Mouse (Mus musculus) hindbrain, embryonic 16.5 days (tissue): ENCODE data around the gene Tspan2. TPM values are rescaled to one million over a fixed set of nuclear protein-coding genes. Genes with fewer than 3 reads are reported as not detected.

Source experiments
- ATAC-seq: fragments of 200-750 bp; cut with Nextera tagmentation; 2 replicates; pipeline ENCODE4 v1.8.0; 2017; ENCODE audit warnings: moderate TSS enrichment, moderate library complexity
- H3K27ac ChIP-seq: fragments of 300-500 bp; sonication (generic); 2 replicates; pipeline ENCODE4 v1.5.1; 2014; ENCODE audit warnings: low read depth, mild to moderate bottlenecking, control low read depth, low read length, moderate library complexity
- H3K27me3 ChIP-seq: fragments of 300-500 bp; sonication (generic); replicated peaks from 2 replicates; pipeline ENCODE4 v1.6.1; 2014; ENCODE audit warnings: low read length; ENCODE audit not compliant: control insufficient read depth, insufficient read depth
- H3K36me3 ChIP-seq: fragments of 300-500 bp; sonication (generic); 2 replicates; pipeline ENCODE4 v1.6.1; 2014; ENCODE audit warnings: mild to moderate bottlenecking, low read length, moderate library complexity, mixed read lengths; ENCODE audit not compliant: control insufficient read depth, insufficient read depth
- H3K4me1 ChIP-seq: fragments of 300-500 bp; sonication (generic); 2 replicates; pipeline ENCODE4 v1.6.1; 2014; ENCODE audit warnings: low read depth, low read length; ENCODE audit not compliant: control insufficient read depth, insufficient read depth
- H3K4me2 ChIP-seq: fragments of 300-500 bp; sonication (generic); 2 replicates; pipeline ENCODE4 v1.6.1; 2014; ENCODE audit warnings: mild to moderate bottlenecking, low read length, control low read depth, moderate library complexity
- H3K4me3 ChIP-seq: fragments of 300-500 bp; sonication (generic); 2 replicates; pipeline ENCODE4 v1.5.1; 2014; ENCODE audit warnings: mild to moderate bottlenecking, low read length, control low read depth, moderate library complexity
- H3K9ac ChIP-seq: fragments of 300-500 bp; sonication (generic); 2 replicates; pipeline ENCODE4 v1.6.1; 2014; ENCODE audit warnings: low read depth, mild to moderate bottlenecking, control low read depth, low read length, moderate library complexity
- H3K9me3 ChIP-seq: fragments of 300-500 bp; sonication (generic); 2 replicates; pipeline ENCODE4 v1.6.1; 2014; ENCODE audit warnings: mild to moderate bottlenecking, low read length, moderate library complexity; ENCODE audit not compliant: control insufficient read depth
- WGBS: fragments of 180-500 bp; shearing (Covaris S2); extraction: QIAGEN DNeasy Blood & Tissue Kit; methylation state at CpG from one replicate; pipeline ENCODE4 v1.1.7; 2014; 5-methylcytosine and 5-hydroxymethylcytosine counted together
- polyA plus RNA-seq: library from polyadenylated mRNA; unstranded; fragments of >200 nt; fragmentation: Nextera tagmentation; extraction: Ambion mirVana; gene quantifications from 2 replicates; pipeline ENCODE4 v1.2.1, GENCODE M21; 2015

Tspan2 gene
- polyA plus RNA-seq, 1 experiment from 2014 or later: 14.9 TPM

- no peaks in the 10 kb centered on the region for H3K9me3 ChIP-seq
- 91% methylated on average over 4 of the region's 4 CpGs for WGBS
Observed at GRCm38 (mm10) chr3:102732619-102733018, 1.7 kb upstream of the Tspan2 start.

GRCm38 (mm10) chr3:102733050-102733449 is 1.3 kb upstream of the Tspan2 start:
- no peak for ATAC-seq
- no peak overlapping the region for H3K9ac ChIP-seq
- no peak overlapping the region for H3K4me2 ChIP-seq
- H3K4me3 ChIP-seq: no peak overlapping the region
- no peak overlapping the region for H3K27ac ChIP-seq
- no peaks in the 10 kb centered on the region for H3K9me3 ChIP-seq
- peaks cover 18% of the 10 kb centered on the region for H3K4me1 ChIP-seq
- H3K36me3 ChIP-seq: no peaks in the 10 kb centered on the region
- no peaks in the 10 kb centered on the region for H3K27me3 ChIP-seq
- WGBS: 95% methylated on average over 3 of the region's 3 CpGs

More at GRCm38 (mm10) chr3:102732619-102733018, 1.7 kb upstream of the Tspan2 start:
- Histone ChIP-seq H3K4me3 (no peak overlapping the region), H3K27ac (no peak overlapping the region), H3K27me3 (no peaks in the 10 kb centered on the region), H3K9ac (no peak overlapping the region), H3K4me2 (no peak overlapping the region), H3K36me3 (no peaks in the 10 kb centered on the region), H3K4me1 (peaks cover 18% of the 10 kb centered on the region)
- no peak for ATAC-seq

- 36% methylated on average over 6 of the region's 6 CpGs for WGBS
- H3K4me2 ChIP-seq: peak overlapping the region; percentile 85
- H3K9ac ChIP-seq: peak overlapping the region; percentile 85
- no peaks in the 10 kb centered on the region for H3K27me3 ChIP-seq
- H3K4me1 ChIP-seq: peaks cover 18% of the 10 kb centered on the region
- no peaks in the 10 kb centered on the region for H3K9me3 ChIP-seq
- H3K4me3 ChIP-seq: peak overlapping the region; percentile 80
- no peak for ATAC-seq
- H3K27ac ChIP-seq: peak overlapping the region; percentile 63
- no peaks in the 10 kb centered on the region for H3K36me3 ChIP-seq
Observed at GRCm38 (mm10) chr3:102733936-102734312, 405 bp upstream of the Tspan2 start.

GRCm38 (mm10) chr3:102735031-102735558 is 766 bp downstream of the Tspan2 start:
- Histone ChIP-seq H3K27me3 (no peaks in the 10 kb centered on the region), H3K9ac (peak overlapping the region; percentile 85), H3K4me2 (peak overlapping the region; percentile 85), H3K4me3 (peak overlapping the region; percentile 80), H3K27ac (peak overlapping the region; percentile 63), H3K36me3 (no peaks in the 10 kb centered on the region), H3K9me3 (no peaks in the 10 kb centered on the region), H3K4me1 (peaks cover 18% of the 10 kb centered on the region)
- under 1% methylated on average over 31 of the region's 33 CpGs for WGBS
- ATAC-seq: peak; percentile 81

- no peak overlapping the region for H3K27ac ChIP-seq
- H3K27me3 ChIP-seq: no peaks in the 10 kb centered on the region
- H3K4me3 ChIP-seq: peak overlapping the region; percentile 80
- H3K9me3 ChIP-seq: no peaks in the 10 kb centered on the region
- WGBS: 46% methylated on average over 6 of the region's 6 CpGs
- no peaks in the 10 kb centered on the region for H3K36me3 ChIP-seq
- peak overlapping the region; percentile 85 for H3K9ac ChIP-seq
- peaks cover 18% of the 10 kb centered on the region for H3K4me1 ChIP-seq
- ATAC-seq: 0 out of 2 replicates have a peak, but pooled peaks have one; percentile 31
- H3K4me2 ChIP-seq: peak overlapping the region; percentile 85
Observed at GRCm38 (mm10) chr3:102735638-102736037, 1.3 kb downstream of the Tspan2 start.

- no peak for ATAC-seq
- H3K9ac ChIP-seq: no peak overlapping the region
- no peak overlapping the region for H3K4me3 ChIP-seq
- H3K36me3 ChIP-seq: no peaks in the 10 kb centered on the region
- H3K4me2 ChIP-seq: no peak overlapping the region
- H3K27ac ChIP-seq: no peak overlapping the region
- H3K27me3 ChIP-seq: no peaks in the 10 kb centered on the region
- WGBS: 84% methylated on average over 6 of the region's 6 CpGs
- H3K9me3 ChIP-seq: no peaks in the 10 kb centered on the region
- H3K4me1 ChIP-seq: peaks cover 18% of the 10 kb centered on the region
Observed at GRCm38 (mm10) chr3:102736436-102736835, 2.1 kb downstream of the Tspan2 start.

- 70% methylated on average over 6 of the region's 6 CpGs for WGBS
- no peak for ATAC-seq
- Histone ChIP-seq H3K27me3 (no peaks in the 10 kb centered on the region), H3K4me2 (no peak overlapping the region), H3K9me3 (no peaks in the 10 kb centered on the region), H3K36me3 (no peaks in the 10 kb centered on the region), H3K4me1 (peaks cover 18% of the 10 kb centered on the region), H3K27ac (no peak overlapping the region), H3K9ac (no peak overlapping the region), H3K4me3 (no peak overlapping the region)
Observed at GRCm38 (mm10) chr3:102737106-102737505, 2.8 kb downstream of the Tspan2 start.

- no peak for ATAC-seq
- no peaks in the 10 kb centered on the region for H3K9me3 ChIP-seq
- H3K27ac ChIP-seq: no peak overlapping the region
- no peak overlapping the region for H3K4me3 ChIP-seq
- H3K36me3 ChIP-seq: no peaks in the 10 kb centered on the region
- H3K4me2 ChIP-seq: no peak overlapping the region
- peaks cover 18% of the 10 kb centered on the region for H3K4me1 ChIP-seq
- no peak overlapping the region for H3K9ac ChIP-seq
- no peaks in the 10 kb centered on the region for H3K27me3 ChIP-seq
- WGBS: 77% methylated on average over 10 of the region's 10 CpGs
Observed at GRCm38 (mm10) chr3:102738161-102738901, 4.0 kb downstream of the Tspan2 start.

GRCm38 (mm10) chr3:102738926-102739325 is 4.6 kb downstream of the Tspan2 start:
- WGBS: 65% methylated on average over 6 of the region's 6 CpGs
- Histone ChIP-seq H3K27me3 (no peaks in the 10 kb centered on the region), H3K4me3 (no peak overlapping the region), H3K9me3 (no peaks in the 10 kb centered on the region), H3K27ac (no peak overlapping the region), H3K4me1 (peaks cover 16% of the 10 kb centered on the region), H3K9ac (no peak overlapping the region), H3K4me2 (no peak overlapping the region), H3K36me3 (no peaks in the 10 kb centered on the region)
- ATAC-seq: no peak
